Mouse (Mus musculus) cerebellum, adult 9-11 months (tissue): Measurements from ENCODE around the gene Mrgpra6.

Experiments
- DNase-seq: peaks from one replicate; pipeline ENCODE4 v3.0.0; 2022

The Mrgpra6 gene

GRCm38 (mm10) chr7:47204830-47205229 lies at the start of gene Mrgpra6:
Gene Mrgpra6 (minus strand): TSS chr7:47204920.
- no peak for DNase-seq

GRCm38 (mm10) chr7:47252770-47253169 lies 48.0 kb upstream of the Mrgpra6 start, which contains the start of gene Mrgpra9:
Gene Mrgpra9 (minus strand): TSS chr7:47252848.
- DNase-seq: no peak

GRCm38 (mm10) chr7:47244658-47245057 lies 39.9 kb upstream of the Mrgpra6 start:
- DNase-seq: no peak

- no peak for DNase-seq
Observed at GRCm38 (mm10) chr7:47195271-47195670, 9.4 kb downstream of the Mrgpra6 start.

GRCm38 (mm10) chr7:47170814-47171213 lies 33.9 kb downstream of the Mrgpra6 start:
- DNase-seq: no peak

GRCm38 (mm10) chr7:47165028-47165427 lies 39.7 kb downstream of the Mrgpra6 start:
- no peak for DNase-seq

GRCm38 (mm10) chr7:47163203-47163602 lies 41.5 kb downstream of the Mrgpra6 start:
- DNase-seq: no peak

- peak; percentile 35 for DNase-seq
Observed at GRCm38 (mm10) chr7:47158451-47158850, 46.3 kb downstream of the Mrgpra6 start.

- DNase-seq: no peak
Observed at GRCm38 (mm10) chr7:47157743-47158142, 47.0 kb downstream of the Mrgpra6 start.

- DNase-seq: no peak
Observed at GRCm38 (mm10) chr7:47155849-47156248, 48.9 kb downstream of the Mrgpra6 start.

GRCm38 (mm10) chr7:47155396-47155795 lies 49.3 kb downstream of the Mrgpra6 start:
- no peak for DNase-seq

GRCm38 (mm10) chr7:47150420-47151061 lies 54.2 kb downstream of the Mrgpra6 start:
- DNase-seq: peak; percentile 34

GRCm38 (mm10) chr7:47148298-47148697 lies 56.4 kb downstream of the Mrgpra6 start:
- no peak for DNase-seq

GRCm38 (mm10) chr7:47146034-47146812 lies 58.5 kb downstream of the Mrgpra6 start:
- DNase-seq: no peak

- no peak for DNase-seq
Observed at GRCm38 (mm10) chr7:47144299-47144698, 60.4 kb downstream of the Mrgpra6 start.

GRCm38 (mm10) chr7:47139823-47140325 lies 64.8 kb downstream of the Mrgpra6 start:
- DNase-seq: no peak
